Mouse (Mus musculus) megakaryocyte-erythroid progenitor cell, adult 5-6 weeks (primary cell): ENCODE measurements around the gene Syap1. TPM values are rescaled to one million over a fixed set of nuclear protein-coding genes. Genes with fewer than 3 reads are reported as not detected.
"Not testable (repeated sequence)": the region's sequence is repeated elsewhere in the genome, so short reads cannot be mapped to it uniquely, and the experiment has no call there.

Experiments
- ATAC-seq: replicated peaks from 2 replicates; pipeline ENCODE4 v1.8.0; 2016; ENCODE audit warnings: mild to moderate bottlenecking, inconsistent platforms; ENCODE audit not compliant: severe bottlenecking, poor library complexity, low FRiP score, low TSS enrichment
- total RNA-seq, 2 experiments: library from RNA; stranded (forward) in 1 of 2; stranded (reverse) in 1 of 2; fragments of 200-1000, 215-1000 nt in 1 of 2; fragments of >200 nt in 1 of 2; fragmentation: Nextera tagmentation in 1 of 2; gene quantifications; 2 replicates each; pipeline ENCODE4 v1.2.3; 2014 to 2017

Gene Syap1
- total RNA-seq, 2 experiments from 2014 or later, result 15.8 to 34.9 TPM

- peak; percentile 70 for ATAC-seq
Measured at GRCm38 (mm10) chrX:162831542-162831941, 56.7 kb downstream of the Syap1 start.

- ATAC-seq, result no peak
Measured at GRCm38 (mm10) chrX:162831036-162831435, 57.2 kb downstream of the Syap1 start.

- not testable (repeated sequence) for ATAC-seq
Measured at GRCm38 (mm10) chrX:162830313-162830712, 57.9 kb downstream of the Syap1 start.

DNA sequence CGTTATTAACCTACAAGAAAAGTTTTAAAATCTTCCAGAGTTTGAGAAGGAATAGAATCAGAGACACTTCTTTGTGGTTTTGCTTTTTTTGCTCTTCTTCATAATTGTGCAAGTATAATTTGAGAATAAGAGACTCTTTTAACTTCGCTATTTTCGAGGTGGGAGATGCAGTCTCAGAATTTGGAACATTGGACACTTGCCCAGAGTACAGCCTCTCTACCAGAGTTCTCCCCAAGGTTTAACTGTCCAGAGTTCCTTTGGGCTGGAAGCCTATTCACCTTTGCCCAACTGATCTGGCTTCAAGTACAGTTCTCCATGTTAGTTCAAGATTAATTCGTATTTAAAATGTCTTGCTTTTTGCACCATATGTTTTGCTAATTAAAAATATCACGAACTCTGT is 58.5 kb downstream of the Syap1 start:
- no peak for ATAC-seq

DNA sequence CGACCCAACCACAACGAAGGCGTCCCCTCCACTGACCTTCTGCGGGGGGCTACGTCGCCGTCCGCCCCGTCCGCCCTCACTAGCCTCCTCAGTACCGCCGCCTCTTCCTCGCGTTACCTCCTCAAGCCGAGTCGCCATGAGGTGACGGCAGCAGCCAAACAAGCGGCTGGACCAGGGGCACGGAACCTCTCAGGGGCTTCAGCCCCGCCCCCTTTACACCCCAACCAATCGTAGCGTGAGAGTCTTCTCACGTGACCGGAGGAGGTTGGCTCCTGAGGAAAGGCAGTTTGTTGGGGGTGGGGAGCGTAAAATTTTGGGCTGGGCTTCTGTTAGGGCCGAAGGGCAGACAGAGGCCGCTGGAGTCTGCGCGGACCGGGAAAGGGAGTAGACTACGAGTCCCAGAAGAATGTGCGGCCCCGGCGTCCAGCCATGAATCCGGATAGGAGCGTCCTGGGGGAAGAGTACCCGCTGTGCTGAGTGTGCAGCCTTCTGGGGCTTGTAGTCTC is 59.0 kb downstream of the Syap1 start, which contains the start of gene Txlng:
Txlng (minus strand) TSS at position 252 of the 506 bp plus-strand sequence.
- ATAC-seq, result peak; percentile 96

GRCm38 (mm10) chrX:162828783-162829182 is 59.5 kb downstream of the Syap1 start:
- ATAC-seq, result no peak; the same call in 1 of the 2 replicates

DNA sequence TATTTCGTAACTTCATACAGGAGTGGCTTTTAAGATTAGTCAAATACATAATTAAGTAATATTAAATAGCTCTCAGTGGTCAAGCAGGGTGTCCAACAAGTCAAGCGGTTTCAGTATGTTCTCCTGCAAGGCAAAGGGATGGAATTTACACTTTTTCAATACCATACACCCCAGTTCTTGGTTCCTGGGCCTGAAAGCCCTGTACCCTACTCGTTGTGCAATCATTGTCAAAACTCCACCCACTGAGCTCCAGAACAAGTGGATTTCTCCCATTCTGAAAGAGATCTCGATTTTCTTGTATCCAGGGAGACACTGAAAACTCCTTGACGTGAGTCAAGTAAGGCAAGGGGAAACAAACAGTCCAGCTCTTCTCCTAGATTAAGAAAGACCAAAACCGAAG is 60.2 kb downstream of the Syap1 start:
- ATAC-seq, result no peak

Other genes starting within 250 kb of the Syap1 start
- gene Reps2, start 244.8 kb downstream of the Syap1 start, total RNA-seq (2014; fragmentation: Nextera tagmentation), result 16.8 and 17.0 TPM in 2 replicates
- 12.2 and 15.8 TPM in 2 replicates for gene Reps2, start 244.8 kb downstream of the Syap1 start, total RNA-seq (2017)
- 230 and 236 TPM in 2 replicates for gene Rbbp7, start 128.0 kb downstream of the Syap1 start, total RNA-seq (2014; fragmentation: Nextera tagmentation)
- gene Rbbp7, start 128.0 kb downstream of the Syap1 start, total RNA-seq (2017), result 309 and 312 TPM in 2 replicates
- 21.0 and 27.3 TPM in 2 replicates for gene Txlng, start 59.0 kb downstream of the Syap1 start, total RNA-seq (2014; fragmentation: Nextera tagmentation)
- 49.8 and 64.6 TPM in 2 replicates for gene Txlng, start 59.0 kb downstream of the Syap1 start, total RNA-seq (2017)
- gene Ctps2, start 12.8 kb upstream of the Syap1 start, total RNA-seq (2014; fragmentation: Nextera tagmentation), result 34.9 and 54.4 TPM in 2 replicates
- gene Ctps2, start 12.8 kb upstream of the Syap1 start, total RNA-seq (2017), result 26.4 and 42.6 TPM in 2 replicates
- gene S100g, start 76.2 kb upstream of the Syap1 start, total RNA-seq (2014; fragmentation: Nextera tagmentation), result not detected in 2 replicates
- gene S100g, start 76.2 kb upstream of the Syap1 start, total RNA-seq (2017), result not detected in 2 replicates